ENCODE assay signal across 9 mouse cellular contexts in genomic region chr8:84783919-84784581, GRCm38 (mm10). TPM values are rescaled to one million over a fixed set of nuclear protein-coding genes. Genes with fewer than 3 reads are reported as not detected.
A peak's percentile ranks its signal among the peaks of the same experiment; 100 is the strongest.
DNase-seq lines count a peak whose midpoint lies in the region; ATAC-seq and TF ChIP-seq lines count a peak whose summit lies in the region.
"Had no signal": no experiment of that assay in that cellular context is flagged by ENCODE, and none has a peak within 500 bp of the region (broad histone marks: within the 10 kb centered on the region; RNA-seq: fewer than 3 reads in every experiment).

No protein-coding gene starts in this region.

- 9% methylated on average over 33 of the region's 33 CpGs for WGBS in liver, postnatal 0 days (ENCODE audit: insufficient replicate concordance)
- 3% methylated on average over 33 of the region's 33 CpGs for WGBS in liver, embryonic 12.5 days (ENCODE audit: insufficient replicate concordance)
- WGBS in embryonic facial prominence, embryonic 10.5 days: under 1% methylated on average over 33 of the region's 33 CpGs
- WGBS in midbrain, embryonic 12.5 days: 1% methylated on average over 33 of the region's 33 CpGs

- 0 out of 2 replicates have a peak overlapping the region, but pooled peaks have one; percentile 10 for H3K4me3 ChIP-seq in liver, postnatal 0 days (ENCODE audit: low read depth, low read length)
- H3K4me3 ChIP-seq in liver, embryonic 12.5 days: no peak overlapping the region
- H3K4me3 ChIP-seq in embryonic facial prominence, embryonic 10.5 days: no peak overlapping the region
- 0 out of 2 replicates have a peak overlapping the region, but pooled peaks have one; percentile 4 for H3K4me3 ChIP-seq in midbrain, embryonic 12.5 days
- H3K4me3 ChIP-seq: liver, embryonic 13.5 days had no signal

- 0 out of 2 replicates have a peak, but pooled peaks cover 2% of the 10 kb centered on the region for H3K4me1 ChIP-seq in liver, postnatal 0 days (ENCODE audit: insufficient read depth)
- H3K4me1 ChIP-seq in liver, embryonic 12.5 days: no peaks in the 10 kb centered on the region
- peaks cover 13% of the 10 kb centered on the region for H3K4me1 ChIP-seq in embryonic facial prominence, embryonic 10.5 days
- peaks cover 29% of the 10 kb centered on the region; the same call in 1 of the 2 replicates for H3K4me1 ChIP-seq in midbrain, embryonic 12.5 days

- no peak for ATAC-seq in liver, postnatal 0 days
- ATAC-seq in liver, embryonic 12.5 days: no peak
- no peak for ATAC-seq in midbrain, embryonic 12.5 days (ENCODE audit: low FRiP score, low read depth)

- peaks cover 91% of the 10 kb centered on the region for H3K27me3 ChIP-seq in liver, postnatal 0 days (ENCODE audit: insufficient read depth, low read length)
- peaks cover 100% of the 10 kb centered on the region for H3K27me3 ChIP-seq in liver, embryonic 12.5 days (replicated peaks)
- H3K27me3 ChIP-seq in embryonic facial prominence, embryonic 10.5 days (replicated peaks; ENCODE audit: low read depth, poor library complexity, severe bottlenecking): peaks cover 100% of the 10 kb centered on the region
- H3K27me3 ChIP-seq in midbrain, embryonic 12.5 days: peaks cover 100% of the 10 kb centered on the region

- TF ChIP-seq EP300 in liver, postnatal 0 days (IDR thresholded peaks at IDR 0.05; ENCODE audit: low read depth): no peak

- no peak overlapping the region for H3K4me2 ChIP-seq in liver, postnatal 0 days (ENCODE audit: low read depth, low read length)
- no peak overlapping the region for H3K4me2 ChIP-seq in liver, embryonic 12.5 days
- peak overlapping the region; percentile 7; the same call in 1 of the 2 replicates for H3K4me2 ChIP-seq in midbrain, embryonic 12.5 days (replicated peaks)
- H3K4me2 ChIP-seq: liver, embryonic 13.5 days had no signal

- no peaks in the 10 kb centered on the region for H3K36me3 ChIP-seq in liver, postnatal 0 days (replicated peaks; ENCODE audit: insufficient read depth, low read length)
- H3K36me3 ChIP-seq in liver, embryonic 12.5 days: no peaks in the 10 kb centered on the region
- no peaks in the 10 kb centered on the region for H3K36me3 ChIP-seq in embryonic facial prominence, embryonic 10.5 days (replicated peaks)
- no peaks in the 10 kb centered on the region for H3K36me3 ChIP-seq in midbrain, embryonic 12.5 days
- H3K36me3 ChIP-seq: liver, embryonic 13.5 days had no signal

- H3K9me3 ChIP-seq in liver, postnatal 0 days (ENCODE audit: low read length): no peaks in the 10 kb centered on the region
- H3K9me3 ChIP-seq in liver, embryonic 12.5 days (replicated peaks): no peaks in the 10 kb centered on the region
- H3K9me3 ChIP-seq in embryonic facial prominence, embryonic 10.5 days: no peaks in the 10 kb centered on the region
- H3K9me3 ChIP-seq in midbrain, embryonic 12.5 days: no peaks in the 10 kb centered on the region
- H3K9me3 ChIP-seq: liver, embryonic 13.5 days had no signal

- H3K9ac ChIP-seq in liver, postnatal 0 days (replicated peaks): no peak overlapping the region
- no peak overlapping the region for H3K9ac ChIP-seq in liver, embryonic 12.5 days
- no peak overlapping the region for H3K9ac ChIP-seq in midbrain, embryonic 12.5 days (replicated peaks)
- H3K9ac ChIP-seq: liver, embryonic 13.5 days had no signal

- H3K27ac ChIP-seq in liver, postnatal 0 days (ENCODE audit: low read depth): no peak overlapping the region
- no peak overlapping the region for H3K27ac ChIP-seq in liver, embryonic 12.5 days
- H3K27ac ChIP-seq in embryonic facial prominence, embryonic 10.5 days (replicated peaks): no peak overlapping the region
- H3K27ac ChIP-seq in midbrain, embryonic 12.5 days (replicated peaks): no peak overlapping the region
- H3K27ac ChIP-seq: liver, embryonic 13.5 days had no signal

- DNase-seq in liver, postnatal 0 days: no peak
- DNase-seq in embryonic facial prominence, embryonic 10.5 days (ENCODE audit: low spot score): peak; percentile 61
- DNase-seq in heart, postnatal 25 days (ENCODE audit: low spot score): peak; percentile 48
- no peak for DNase-seq in urinary bladder, postnatal 10 days (ENCODE audit: low spot score)
- DNase-seq in spleen, adult 12 weeks (ENCODE audit: low spot score): no peak
- no peak for DNase-seq in right cerebral cortex, postnatal 10 days (ENCODE audit: low spot score in 2 of 2)
- DNase-seq: liver, embryonic 13.5 days had no signal

- intact Hi-C loops in heart, postnatal 25 days (cut with DNase I): no loop called here

- TF ChIP-seq CTCF in liver, postnatal 0 days (IDR thresholded peaks at IDR 0.05; ENCODE audit: low read depth): no peak

RNA-seq across cellular contexts. Expression of gene Nfix, which starts 16.1 kb away (rescaled TPM):
- polyA plus RNA-seq in liver, postnatal 0 days (2015; fragmentation: Nextera tagmentation; extraction: Ambion mirVana): 4.7 and 5.4 TPM in 2 replicates
- 2.8 and 2.9 TPM in 2 replicates for polyA plus RNA-seq in liver, embryonic 12.5 days (2016; fragmentation: Nextera tagmentation; extraction: Ambion mirVana)
- 0.29 and 0.77 TPM in 2 replicates for polyA plus RNA-seq in embryonic facial prominence, embryonic 10.5 days (2016; fragmentation: Nextera tagmentation; extraction: Ambion mirVana)
- 100 to 1,000 TPM; 287 to 311 TPM for total RNA-seq in heart, postnatal 25 days (2021)
- polyA plus RNA-seq in midbrain, embryonic 12.5 days (2016; fragmentation: Nextera tagmentation; extraction: Ambion mirVana): 6.6 and 8.5 TPM in 2 replicates

RNA-seq across cellular contexts. Expression of gene Dand5, which starts 38.6 kb away (rescaled TPM):
- polyA plus RNA-seq in liver, postnatal 0 days (2015; fragmentation: Nextera tagmentation; extraction: Ambion mirVana): 2.4 and 2.5 TPM in 2 replicates
- polyA plus RNA-seq in liver, embryonic 12.5 days (2016; fragmentation: Nextera tagmentation; extraction: Ambion mirVana): 3.4 and 4.3 TPM in 2 replicates
- 2.8 and 3.0 TPM in 2 replicates for polyA plus RNA-seq in embryonic facial prominence, embryonic 10.5 days (2016; fragmentation: Nextera tagmentation; extraction: Ambion mirVana)
- total RNA-seq in heart, postnatal 25 days (2021): 10 to 100 TPM in 1 of 2 experiments, 1 to 10 TPM in 1; 9.6 to 10.3 TPM
- polyA plus RNA-seq in midbrain, embryonic 12.5 days (2016; fragmentation: Nextera tagmentation; extraction: Ambion mirVana): 5.0 and 6.1 TPM in 2 replicates

RNA-seq across cellular contexts. Expression of gene Gadd45gip1, which starts 47.3 kb away (rescaled TPM):
- polyA plus RNA-seq in liver, postnatal 0 days (2015; fragmentation: Nextera tagmentation; extraction: Ambion mirVana): 31.9 and 34.9 TPM in 2 replicates
- 69.9 and 71.0 TPM in 2 replicates for polyA plus RNA-seq in liver, embryonic 12.5 days (2016; fragmentation: Nextera tagmentation; extraction: Ambion mirVana)
- 45.2 and 47.3 TPM in 2 replicates for polyA plus RNA-seq in embryonic facial prominence, embryonic 10.5 days (2016; fragmentation: Nextera tagmentation; extraction: Ambion mirVana)
- total RNA-seq in heart, postnatal 25 days (2021): 10 to 100 TPM; 28.9 to 30.0 TPM
- 36.1 and 36.6 TPM in 2 replicates for polyA plus RNA-seq in midbrain, embryonic 12.5 days (2016; fragmentation: Nextera tagmentation; extraction: Ambion mirVana)

RNA-seq across cellular contexts. Expression of gene Rad23a, which starts 56.4 kb away (rescaled TPM):
- 154 and 164 TPM in 2 replicates for polyA plus RNA-seq in liver, postnatal 0 days (2015; fragmentation: Nextera tagmentation; extraction: Ambion mirVana)
- 274 and 281 TPM in 2 replicates for polyA plus RNA-seq in liver, embryonic 12.5 days (2016; fragmentation: Nextera tagmentation; extraction: Ambion mirVana)
- 112 and 122 TPM in 2 replicates for polyA plus RNA-seq in embryonic facial prominence, embryonic 10.5 days (2016; fragmentation: Nextera tagmentation; extraction: Ambion mirVana)
- total RNA-seq in heart, postnatal 25 days (2021): 10 to 100 TPM; 80.8 to 81.1 TPM
- polyA plus RNA-seq in midbrain, embryonic 12.5 days (2016; fragmentation: Nextera tagmentation; extraction: Ambion mirVana): 104 and 110 TPM in 2 replicates

Comparison
In these comparisons a context has a peak if more than half of its experiments do, and no peak if none do; other contexts are left out.
1. H3K4me3 ChIP-seq: peak in liver, postnatal 0 days (single experiment) and midbrain, embryonic 12.5 days (single experiment); none in liver, embryonic 12.5 days (single experiment) and embryonic facial prominence, embryonic 10.5 days (single experiment).
2. DNase-seq: peak in embryonic facial prominence, embryonic 10.5 days (single experiment) and heart, postnatal 25 days (single experiment); none in liver, postnatal 0 days (single experiment), urinary bladder, postnatal 10 days (single experiment), spleen, adult 12 weeks (single experiment) and right cerebral cortex, postnatal 10 days (0 of 2).